Mouse (Mus musculus) layer of hippocampus, adult 2 months (tissue): ENCODE measurements around the gene Ntm. TPM values are rescaled to one million over a fixed set of nuclear protein-coding genes. Genes with fewer than 3 reads are reported as not detected.

ENCODE experiments used
- DNase-seq, 2 experiments: peaks; one replicate each; pipeline ENCODE4 v3.0.0; 2022; ENCODE audit warnings: low spot score in 2 of 2
- H3K27ac ChIP-seq: fragments of 200-600 bp; 2 replicates; pipeline ENCODE4 v1.8.1; 2022
- H3K4me3 ChIP-seq: fragments of 200-600 bp; 2 replicates; pipeline ENCODE4 v1.8.1; 2022; ENCODE audit warnings: mild to moderate bottlenecking
- CTCF ChIP-seq: fragments of 200-600 bp; conservative IDR thresholded peaks from 2 replicates; pipeline ENCODE4 v1.8.1; 2022; ENCODE audit warnings: antibody characterized with exemption, mild to moderate bottlenecking, moderate library complexity
- total RNA-seq, 2 experiments: library from RNA; stranded (reverse); gene quantifications; 2 replicates each; pipeline ENCODE4 v1.2.3; 2021

The Ntm gene
- total RNA-seq, 2 experiments from 2014 or later = 132 to 141 TPM

DNA sequence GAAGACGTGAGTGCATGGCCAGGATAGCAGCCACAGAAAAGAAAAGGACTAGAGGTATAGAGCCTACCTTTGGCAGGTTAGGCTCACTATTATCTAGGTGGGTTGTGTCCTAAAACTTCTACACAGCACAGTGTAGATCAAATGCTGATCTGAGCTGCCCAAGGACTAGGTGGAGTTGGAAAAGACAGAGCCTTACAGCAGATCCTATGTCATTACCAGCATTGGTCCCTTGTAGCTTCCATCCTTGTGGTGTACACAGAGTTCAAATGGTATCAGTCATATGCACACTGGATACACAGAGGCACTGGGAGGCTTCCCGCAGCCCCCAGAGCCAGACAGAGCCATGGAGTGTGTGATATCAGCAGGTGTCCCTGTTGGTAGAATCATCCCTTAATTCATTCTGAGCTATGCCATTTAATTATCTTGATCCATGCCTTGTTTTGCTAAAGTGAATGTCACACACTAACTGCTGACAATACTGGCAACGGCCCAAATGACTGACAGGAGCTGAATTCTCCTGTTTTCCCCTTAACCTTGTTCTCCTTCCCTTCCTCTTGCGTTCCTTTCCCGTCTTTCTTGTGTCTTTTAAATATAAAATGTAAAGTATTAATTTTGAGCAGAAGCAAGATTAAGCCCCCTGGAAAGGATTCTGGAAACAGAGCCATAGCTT lies 271.6 kb downstream of the Ntm start:
- H3K4me3 ChIP-seq = no peak overlapping the region
- DNase-seq = no peak
- H3K27ac ChIP-seq = no peak overlapping the region
- no peak for TF ChIP-seq CTCF

DNA sequence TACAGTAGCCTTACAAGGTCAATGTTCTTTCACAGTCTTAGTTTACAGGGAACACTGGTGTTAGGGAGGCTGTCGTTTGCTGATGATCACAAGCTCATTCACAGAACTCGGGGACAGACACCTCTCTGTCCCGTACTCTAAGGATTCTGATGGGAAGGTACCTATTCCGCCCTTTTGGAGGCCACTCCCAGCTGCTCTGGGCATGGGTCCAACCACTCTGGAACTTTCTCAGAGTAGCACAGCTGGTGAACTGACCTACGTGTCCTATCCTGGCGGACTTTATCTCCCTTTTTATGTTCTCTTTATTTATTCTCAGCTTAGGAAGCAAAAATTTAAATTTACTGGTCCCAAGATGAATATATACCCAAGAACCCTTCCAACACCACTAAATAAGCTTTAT lies 280.7 kb downstream of the Ntm start:
- no peak for TF ChIP-seq CTCF
- Histone ChIP-seq H3K27ac (no peak overlapping the region), H3K4me3 (no peak overlapping the region)
- no peak for DNase-seq

DNA sequence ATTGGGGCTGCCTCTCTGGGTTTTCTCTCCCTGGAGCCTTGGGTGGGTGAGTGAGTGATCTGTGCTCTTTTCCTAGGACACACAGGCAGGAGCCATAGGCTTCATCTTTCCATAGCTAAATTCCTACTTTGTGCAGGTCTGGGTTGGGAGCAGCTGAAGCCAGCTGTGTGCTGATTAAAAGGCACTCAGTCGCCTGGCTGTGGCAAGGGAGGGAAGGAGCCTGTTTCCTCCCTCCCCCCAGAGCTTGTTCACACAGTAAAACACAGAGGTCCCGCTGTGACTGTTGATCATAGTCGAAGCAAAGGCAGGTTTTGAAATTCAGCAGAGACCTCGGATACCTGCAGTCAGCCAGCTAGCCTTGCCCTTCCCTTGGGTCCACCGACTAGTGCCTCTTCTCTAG lies 282.3 kb downstream of the Ntm start:
- Histone ChIP-seq H3K4me3 (no peak overlapping the region), H3K27ac (no peak overlapping the region)
- no peak for TF ChIP-seq CTCF
- DNase-seq = no peak

DNA sequence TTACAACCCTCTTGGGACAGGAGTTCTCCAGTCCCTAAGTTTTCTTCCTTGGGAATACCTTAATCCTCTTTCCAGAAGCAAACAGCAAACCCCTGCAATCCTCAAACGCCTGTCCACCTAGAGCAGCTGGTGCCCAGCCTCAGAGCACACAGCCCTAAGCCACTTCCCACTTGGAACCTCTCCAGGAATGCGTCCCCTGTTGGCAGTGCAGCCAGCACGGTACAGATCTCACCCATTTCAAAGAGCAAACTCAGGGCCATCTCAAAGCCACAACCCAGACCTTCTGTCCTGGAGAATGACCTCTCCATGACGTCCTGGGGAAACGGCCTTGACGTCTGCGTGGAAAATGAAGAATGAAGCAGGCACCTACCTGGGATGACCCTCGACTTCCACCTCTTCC lies 289.0 kb downstream of the Ntm start:
- H3K27ac ChIP-seq = no peak overlapping the region
- no peak for DNase-seq
- TF ChIP-seq CTCF = peak; percentile 28
- no peak overlapping the region for H3K4me3 ChIP-seq

DNA sequence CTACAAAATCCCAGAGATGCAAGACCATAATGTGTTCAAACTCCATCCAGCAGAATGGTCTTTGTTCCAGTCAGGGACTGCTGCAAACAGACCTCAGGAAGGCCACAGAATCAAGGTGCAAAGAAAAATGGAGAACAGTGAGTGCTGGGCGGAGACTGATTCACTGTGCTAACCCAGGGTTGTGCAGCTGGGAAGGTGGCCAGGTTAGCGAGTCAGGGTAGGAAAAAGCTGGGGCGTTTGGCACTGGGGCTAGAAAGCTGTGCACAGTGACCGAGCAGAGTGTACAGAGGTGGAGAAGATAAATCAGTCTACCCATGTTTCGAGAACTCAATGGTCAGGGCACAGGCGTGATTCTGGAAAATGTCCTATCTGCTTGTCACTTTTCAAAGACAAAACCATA lies 291.1 kb downstream of the Ntm start:
- DNase-seq = no peak
- Histone ChIP-seq H3K27ac (no peak overlapping the region), H3K4me3 (no peak overlapping the region)
- no peak for TF ChIP-seq CTCF

DNA sequence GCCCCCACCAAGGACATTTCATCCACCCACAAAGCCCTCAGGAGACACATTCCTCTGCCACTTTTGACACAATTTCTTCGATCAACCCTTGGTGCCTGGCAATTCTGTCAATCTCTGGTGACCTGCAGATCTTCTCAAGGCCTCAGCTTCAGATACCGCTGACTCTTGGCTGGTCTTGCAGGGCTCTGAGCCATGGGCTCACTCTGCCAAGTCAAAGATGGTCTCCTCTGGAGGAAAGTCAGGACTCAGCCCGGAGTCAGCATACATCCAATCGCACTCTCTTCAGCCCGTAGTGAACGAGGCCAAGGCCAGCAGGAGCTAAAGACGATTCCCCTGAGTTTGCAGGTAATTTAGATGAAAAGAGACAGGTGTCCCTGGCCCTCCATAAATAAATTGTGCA lies 299.7 kb downstream of the Ntm start:
- no peak for DNase-seq
- TF ChIP-seq CTCF = no peak
- H3K27ac ChIP-seq = no peak overlapping the region
- H3K4me3 ChIP-seq = no peak overlapping the region

DNA sequence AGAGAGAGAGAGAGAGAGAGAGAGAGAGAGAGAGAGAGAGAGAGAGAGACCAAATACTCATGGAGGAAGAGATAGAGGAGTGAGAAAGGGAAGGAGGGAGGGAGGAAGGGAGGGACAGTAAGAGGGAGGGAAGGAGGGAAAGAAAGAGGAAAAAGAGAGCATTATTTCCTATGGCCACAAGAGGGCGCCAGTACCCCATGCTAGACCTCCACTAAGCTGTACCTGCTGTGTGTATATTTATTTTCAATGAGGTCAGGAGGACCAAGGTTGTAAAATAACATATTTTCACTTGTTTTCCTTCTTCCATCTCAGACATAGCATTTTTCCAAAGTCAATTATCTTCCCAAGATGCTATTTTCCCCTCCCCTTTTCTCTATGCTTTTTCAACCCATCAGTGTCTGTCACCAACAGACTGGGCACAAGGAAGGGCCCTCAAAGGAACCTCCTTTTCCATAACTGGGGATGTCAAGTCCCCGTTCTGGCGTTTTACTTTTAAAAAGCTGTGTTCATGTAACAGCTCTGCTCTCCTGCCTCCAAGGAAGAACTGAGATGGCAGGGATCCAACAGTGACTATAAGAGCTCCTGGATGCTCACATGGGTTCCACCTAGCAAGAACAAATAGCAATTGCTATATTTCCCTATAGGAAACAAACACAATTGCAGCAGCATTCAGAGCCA lies 301.3 kb downstream of the Ntm start:
- no peak overlapping the region for H3K27ac ChIP-seq
- no peak overlapping the region for H3K4me3 ChIP-seq
- TF ChIP-seq CTCF = peak; percentile 87
- peak; percentile 64 to 78 for DNase-seq

DNA sequence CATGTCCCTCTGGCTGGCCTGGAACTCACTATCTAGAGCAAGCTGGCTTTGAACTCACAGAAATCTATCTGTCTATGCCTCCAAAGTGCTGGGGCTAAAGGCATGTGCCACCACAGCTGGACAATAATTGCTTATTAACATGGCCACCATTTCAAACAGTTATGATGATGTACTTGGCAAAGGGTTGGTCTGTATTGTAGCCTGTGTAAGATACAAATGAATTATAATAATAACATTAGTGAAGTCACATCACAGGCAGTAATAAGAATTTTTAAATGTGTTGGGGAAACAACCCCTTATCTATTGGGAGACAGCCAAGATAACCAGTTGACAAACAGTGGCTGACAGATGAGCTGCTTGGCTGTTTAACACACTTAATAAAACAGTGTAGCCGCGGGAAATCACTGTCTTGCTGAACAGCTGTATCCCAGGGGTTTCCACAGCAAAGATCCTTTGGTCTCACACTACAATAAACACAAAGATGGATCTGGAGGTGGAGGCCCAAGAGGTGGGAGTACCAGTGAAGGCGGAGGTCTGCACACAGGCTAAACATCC lies 302.8 kb downstream of the Ntm start:
- no peak for TF ChIP-seq CTCF
- DNase-seq = no peak
- no peak overlapping the region for H3K27ac ChIP-seq
- no peak overlapping the region for H3K4me3 ChIP-seq

DNA sequence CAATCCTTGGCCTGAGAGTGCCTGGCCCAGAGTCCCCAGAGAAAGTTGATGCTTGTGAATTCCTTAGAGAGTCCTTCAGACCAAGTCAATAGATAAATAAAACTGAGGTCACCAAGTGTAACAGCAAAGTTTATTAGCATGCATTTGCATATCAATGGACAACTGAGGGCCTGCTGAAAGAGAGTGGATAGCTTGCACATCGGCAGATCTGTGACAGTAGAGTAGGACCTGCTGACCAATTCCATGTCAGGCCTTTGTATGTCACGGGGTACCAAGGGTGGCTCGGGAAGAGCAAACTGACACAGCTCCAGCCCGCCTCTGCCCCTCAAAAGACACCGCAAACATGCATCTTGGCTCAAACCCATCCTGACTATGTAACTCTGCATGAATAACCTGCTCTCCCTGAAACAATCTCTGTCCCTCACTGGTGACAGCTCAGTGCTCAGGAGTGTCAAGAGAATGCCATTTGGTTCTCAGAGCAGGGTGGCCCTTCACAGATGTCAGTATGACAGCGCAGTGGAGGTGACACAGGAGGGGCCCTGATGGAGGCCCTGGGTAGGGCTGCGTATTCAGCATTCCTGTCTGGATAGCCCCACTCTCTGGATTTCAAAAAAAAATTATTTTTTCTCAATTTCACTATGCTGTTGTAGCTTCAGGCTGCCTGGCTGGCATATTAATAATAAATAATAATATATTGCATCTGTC lies 305.0 kb downstream of the Ntm start:
- no peak for TF ChIP-seq CTCF
- no peak for DNase-seq
- Histone ChIP-seq H3K4me3 (no peak overlapping the region), H3K27ac (no peak overlapping the region)

DNA sequence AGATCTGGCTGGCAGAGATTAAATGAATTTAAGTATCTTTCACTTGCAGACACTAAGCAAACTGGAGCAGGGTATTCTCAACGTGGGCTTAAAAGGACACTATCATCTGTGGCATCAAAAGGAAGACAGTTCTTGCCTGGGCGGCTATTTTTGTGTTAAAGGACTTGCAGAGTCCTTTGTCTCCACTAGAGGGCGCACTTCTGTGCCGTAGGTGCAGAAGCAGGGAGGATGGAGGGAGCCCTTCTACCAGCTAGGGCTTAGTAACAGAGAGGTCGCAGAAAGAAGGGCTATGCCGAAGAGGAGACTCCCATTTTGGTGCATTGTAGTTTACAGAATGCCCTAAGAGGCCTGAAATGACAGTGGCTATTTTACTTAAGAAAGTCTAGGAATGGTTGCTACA lies 308.1 kb downstream of the Ntm start:
- no peak overlapping the region for H3K4me3 ChIP-seq
- DNase-seq = peak in 1 of 2 experiments; percentile 27
- H3K27ac ChIP-seq = no peak overlapping the region
- TF ChIP-seq CTCF = peak; percentile 98

DNA sequence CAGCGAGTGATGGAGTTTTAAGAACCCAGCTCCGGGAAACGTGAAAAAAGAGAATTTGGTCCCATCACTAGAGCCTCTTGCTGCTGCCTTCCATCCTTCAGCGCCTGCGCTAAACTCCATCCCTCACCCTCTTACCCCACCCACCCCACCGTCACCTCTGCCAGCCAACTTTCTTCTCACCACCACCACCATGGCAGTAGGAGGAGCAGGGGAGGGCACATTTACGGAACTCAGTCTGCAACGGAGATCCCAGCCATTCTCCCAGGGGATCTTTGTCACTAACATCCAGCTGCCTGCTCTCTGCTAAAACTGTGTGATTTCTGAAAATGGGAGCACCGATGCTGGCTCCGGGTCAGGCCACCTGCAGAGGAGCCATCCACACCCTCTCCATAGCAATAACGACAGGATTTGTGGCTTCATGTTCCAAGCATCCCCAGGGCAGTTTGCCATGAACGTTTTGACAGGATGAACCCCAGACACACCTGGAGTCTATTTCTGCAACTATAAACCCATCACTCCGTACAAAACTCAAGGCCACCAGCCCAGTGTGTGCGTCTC lies 309.2 kb downstream of the Ntm start:
- TF ChIP-seq CTCF = no peak
- H3K27ac ChIP-seq = no peak overlapping the region
- DNase-seq = no peak
- no peak overlapping the region for H3K4me3 ChIP-seq

DNA sequence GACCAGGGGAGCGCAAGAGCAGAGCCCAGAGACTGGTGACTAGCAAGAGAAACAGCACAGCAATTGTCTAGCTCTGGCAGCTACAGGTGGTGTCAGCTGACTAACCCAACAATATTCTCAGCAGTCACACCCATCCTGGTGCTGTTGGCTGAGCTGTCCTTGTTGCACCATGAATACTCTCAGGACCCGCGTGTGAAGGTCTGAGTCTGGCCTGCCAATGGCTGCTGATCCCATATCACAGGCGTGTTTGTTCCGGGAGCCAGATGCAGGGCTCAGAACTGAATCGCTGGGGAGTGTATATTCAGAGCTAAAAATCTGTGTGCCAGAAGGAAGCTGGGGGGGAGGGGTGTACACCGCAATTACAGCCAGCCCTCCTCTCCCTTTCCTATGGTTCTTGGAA lies 310.1 kb downstream of the Ntm start:
- Histone ChIP-seq H3K4me3 (no peak overlapping the region), H3K27ac (no peak overlapping the region)
- DNase-seq = no peak
- no peak for TF ChIP-seq CTCF

DNA sequence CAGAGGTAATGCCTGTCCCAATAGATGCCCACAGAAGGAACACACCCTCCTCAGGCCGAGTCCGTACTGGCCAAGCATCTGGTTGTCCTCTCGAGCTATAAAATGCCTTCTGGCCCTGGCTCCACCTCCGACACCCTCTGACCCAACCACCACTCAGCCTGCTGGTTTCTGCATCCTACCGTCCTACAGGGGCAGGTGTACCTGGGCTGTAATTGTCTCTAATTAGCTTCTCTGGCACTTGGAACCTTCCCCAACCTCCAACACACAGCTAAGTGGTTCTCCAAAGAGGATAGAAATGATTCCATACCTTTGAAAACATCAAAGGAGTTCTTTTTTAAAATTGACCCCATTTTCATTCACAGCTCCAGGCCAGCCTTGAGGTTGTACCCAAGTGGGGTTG lies 311.1 kb downstream of the Ntm start:
- no peak overlapping the region for H3K4me3 ChIP-seq
- no peak for TF ChIP-seq CTCF
- no peak overlapping the region for H3K27ac ChIP-seq
- DNase-seq = no peak
